Mouse (Mus musculus): ENCODE measurements around the gene Spem2.

DNA sequence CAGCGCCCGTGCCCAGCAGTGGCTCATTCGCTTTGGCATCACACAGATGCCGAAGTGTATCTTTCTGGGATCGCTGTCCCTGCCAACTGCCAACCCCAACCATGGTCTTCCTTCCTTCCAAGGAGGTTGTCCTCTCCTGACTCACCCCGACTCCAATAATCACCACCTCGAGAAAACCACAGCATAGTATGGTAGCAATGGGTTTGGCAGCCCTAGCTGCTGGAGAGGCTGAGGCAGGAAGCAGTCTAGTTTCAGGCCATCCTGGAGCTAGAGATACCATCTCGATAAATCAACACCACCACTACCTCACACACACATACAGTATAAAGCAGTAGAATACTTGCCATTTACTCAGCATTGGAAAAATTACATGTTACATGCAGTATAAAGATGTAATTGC, 606 bp upstream of the Spem2 start:
- TF ChIP-seq CTCF (IDR thresholded peaks at IDR 0.05) (no peak), EP300 (IDR thresholded peaks at IDR 0.05; ENCODE audit: insufficient read depth, low read depth, low read length) (no peak)
